ENCODE assay signal across 27 mouse cellular contexts in genomic region chr4:53773911-53774310, GRCm38 (mm10). TPM values are rescaled to one million over a fixed set of nuclear protein-coding genes. Genes with fewer than 3 reads are reported as not detected.
"Had no signal": no experiment of that assay in that cellular context is flagged by ENCODE, and none has a peak within 500 bp of the region (broad histone marks: within the 10 kb centered on the region; RNA-seq: fewer than 3 reads in every experiment).

No protein-coding gene starts in this region.

- ATAC-seq: liver, postnatal 0 days; lung, postnatal 0 days; midbrain, embryonic 13.5 days; midbrain, embryonic 15.5 days had no signal

- DNase-seq: liver, embryonic 13.5 days; liver, postnatal 0 days; lung, adult 2 months; lung, postnatal 14 days; lung, postnatal 36 days; retina, postnatal 1 day; right cerebral cortex, adult 18-20 months; right cerebral cortex, postnatal 25 days; right cerebral cortex, postnatal 4 days; spleen, adult 18-20 months; thymus, adult 18-20 months; thymus, postnatal 14 days; thymus, postnatal 36 days had no signal

- H3K4me1 ChIP-seq: liver, embryonic 13.5 days; liver, embryonic 15.5 days; lung, embryonic 15.5 days; megakaryocyte, embryonic 14.5 days had no signal

- H3K27ac ChIP-seq: liver, embryonic 13.5 days; liver, embryonic 15.5 days; lung, embryonic 15.5 days; macrophage; midbrain, embryonic 13.5 days; midbrain, embryonic 15.5 days; neural tube, embryonic 13.5 days; neural tube, embryonic 15.5 days had no signal

- H3K36me3 ChIP-seq: liver, embryonic 13.5 days; liver, embryonic 15.5 days; lung, embryonic 15.5 days; midbrain, embryonic 13.5 days; midbrain, embryonic 15.5 days; neural tube, embryonic 13.5 days; neural tube, embryonic 15.5 days had no signal

- H3K4me3 ChIP-seq: liver, embryonic 13.5 days; liver, embryonic 15.5 days; lung, embryonic 15.5 days; megakaryocyte, embryonic 14.5 days; midbrain, embryonic 13.5 days; midbrain, embryonic 15.5 days; myocyte; neural tube, embryonic 13.5 days; neural tube, embryonic 15.5 days had no signal

- H3K9ac ChIP-seq: liver, embryonic 13.5 days; liver, embryonic 15.5 days; liver, postnatal 0 days; lung, embryonic 15.5 days; midbrain, embryonic 13.5 days; midbrain, embryonic 15.5 days; neural tube, embryonic 13.5 days; neural tube, embryonic 15.5 days had no signal

- H3K9me3 ChIP-seq: liver, embryonic 13.5 days; liver, embryonic 15.5 days; lung, embryonic 15.5 days; megakaryocyte, embryonic 14.5 days; midbrain, embryonic 13.5 days; midbrain, embryonic 15.5 days; neural tube, embryonic 13.5 days; neural tube, embryonic 15.5 days had no signal

- H3K4me2 ChIP-seq: liver, embryonic 13.5 days; liver, embryonic 15.5 days; lung, embryonic 15.5 days; midbrain, embryonic 11.5 days; midbrain, embryonic 13.5 days; midbrain, embryonic 15.5 days; neural tube, embryonic 13.5 days; neural tube, embryonic 15.5 days had no signal

RNA-seq across cellular contexts. Expression of gene Tal2, which starts 5.6 kb away (rescaled TPM):
- total RNA-seq: megakaryocyte progenitor cell, adult 5-6 weeks had no signal
- polyA plus RNA-seq: liver, embryonic 13.5 days; liver, embryonic 15.5 days; liver, postnatal 0 days; neural tube, embryonic 13.5 days; small intestine, adult 2 months; thymus, postnatal 0 days had no signal
